Mouse (Mus musculus): ENCODE data around the gene Rprml. TPM values are rescaled to one million over a fixed set of nuclear protein-coding genes. Genes with fewer than 3 reads are reported as not detected.

Rprml gene
- polyA plus RNA-seq, 1 experiment from 2014 or later = 0.51 TPM

DNA sequence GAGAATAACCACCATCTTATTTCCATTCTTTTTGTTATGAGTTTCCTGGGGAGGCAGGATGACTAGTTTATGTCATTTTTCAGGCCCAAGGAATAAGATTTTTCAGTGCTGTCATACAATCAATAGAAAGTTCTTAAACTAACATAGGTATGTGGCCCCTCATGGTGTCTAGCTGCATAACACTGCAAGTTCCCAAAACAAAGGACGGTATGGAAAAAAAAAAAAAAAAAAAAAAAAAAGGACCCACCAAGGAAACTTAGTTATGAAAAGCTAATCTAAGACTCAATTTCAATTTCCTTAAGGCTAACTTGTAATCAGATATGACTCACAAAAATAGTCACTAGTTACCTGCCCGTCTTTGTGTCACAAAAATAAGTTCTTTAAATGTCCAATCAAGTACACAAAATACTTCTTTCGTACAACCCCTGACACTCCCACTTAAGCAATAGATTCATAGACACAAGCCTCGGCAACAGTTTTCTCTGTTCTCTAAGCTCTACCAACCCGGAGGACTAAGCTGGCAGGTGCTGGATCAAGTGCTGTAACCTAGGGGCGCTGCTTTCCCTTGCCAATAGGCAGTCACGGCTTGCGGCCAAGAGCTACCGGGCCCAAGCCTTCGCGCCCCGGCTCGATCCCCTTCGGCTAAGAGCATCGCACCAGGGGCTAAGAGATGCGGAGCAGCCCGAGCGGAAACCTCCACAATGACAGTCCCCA lies 47.6 kb downstream of the Rprml start:
- no peaks in the 10 kb centered on the region for H3K27me3 ChIP-seq (replicated peaks)
- H3K27ac ChIP-seq (replicated peaks) = peak overlapping the region; percentile 100
- WGBS = 2% methylated on average over 18 of the region's 18 CpGs
- peaks cover 31% of the 10 kb centered on the region for H3K4me1 ChIP-seq
- H3K9me3 ChIP-seq (replicated peaks) = no peaks in the 10 kb centered on the region
- H3K9ac ChIP-seq (replicated peaks) = peak overlapping the region; percentile 93
- H3K36me3 ChIP-seq = no peaks in the 10 kb centered on the region
- peak overlapping the region; percentile 63 for H3K4me2 ChIP-seq
- H3K4me3 ChIP-seq (replicated peaks) = peak overlapping the region; percentile 98
- peak; percentile 68 for ATAC-seq (ENCODE audit: low FRiP score)

DNA sequence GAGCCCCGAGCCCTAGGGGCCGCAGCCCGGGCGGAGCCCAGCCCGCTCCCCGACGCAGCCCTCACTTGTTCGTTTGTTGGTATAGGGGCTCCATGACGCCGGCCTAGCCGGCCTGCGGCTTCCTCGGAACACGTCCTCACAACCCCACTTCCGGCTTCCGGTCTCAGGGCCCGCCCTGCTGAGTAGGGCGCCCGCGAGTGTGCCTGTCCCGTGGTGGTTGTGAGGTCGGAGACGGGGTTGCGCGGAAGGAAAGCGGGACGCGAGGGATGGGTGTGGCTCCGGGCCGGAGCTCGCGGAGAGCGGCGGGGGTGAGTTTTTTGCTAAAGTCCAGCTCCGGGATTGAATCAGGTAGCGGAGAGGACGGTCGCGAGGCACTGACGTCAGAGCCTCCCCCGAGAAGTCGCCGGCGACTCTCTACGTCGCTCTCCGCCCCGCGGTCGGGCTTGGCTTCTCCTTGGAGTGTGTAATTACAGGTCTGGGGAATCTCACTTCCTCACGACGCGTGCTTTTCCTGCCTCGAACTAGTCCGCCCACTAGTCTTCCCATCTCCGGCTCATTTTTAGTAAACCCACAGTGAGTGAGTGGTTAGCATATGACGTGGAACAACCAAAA lies 48.3 kb downstream of the Rprml start, which contains the start of gene Gosr2:
Gene Gosr2 (minus strand): TSS at position 334 of the 612 bp plus-strand sequence.
- Histone ChIP-seq H3K9ac (replicated peaks) (peak within 1 kb of the TSS; percentile 93), H3K9me3 (replicated peaks) (no peaks in the 10 kb centered on the region), H3K36me3 (no peaks in the 10 kb centered on the region; the same call in 1 of the 2 replicates), H3K4me2 (peak within 1 kb of the TSS; percentile 63), H3K27ac (replicated peaks) (peak within 1 kb of the TSS; percentile 100), H3K4me1 (peaks cover 31% of the 10 kb centered on the region), H3K4me3 (replicated peaks) (peak within 1 kb of the TSS; percentile 98), H3K27me3 (replicated peaks) (no peaks in the 10 kb centered on the region)
- ATAC-seq (ENCODE audit: low FRiP score) = peak; percentile 98
- under 1% methylated on average over 57 of the region's 57 CpGs for WGBS

DNA sequence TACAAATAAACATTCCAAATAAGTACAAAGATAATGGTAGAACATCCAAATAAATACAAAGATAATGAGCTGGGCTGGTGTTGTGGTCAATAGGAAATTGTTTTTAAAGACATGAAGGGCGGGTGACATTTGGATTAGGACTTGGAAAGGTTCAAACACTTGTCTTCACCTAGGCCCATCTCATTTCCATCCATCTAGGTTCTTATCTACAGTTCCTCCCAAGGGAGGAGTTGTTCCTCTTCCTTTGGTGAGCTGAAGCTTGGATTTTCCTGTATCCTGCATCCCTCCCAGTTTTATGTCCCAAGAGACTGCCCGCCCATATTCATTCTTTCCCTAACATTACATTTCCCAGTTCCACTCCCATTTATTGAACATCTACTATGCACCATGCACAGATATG lies 48.9 kb downstream of the Rprml start:
- H3K9me3 ChIP-seq (replicated peaks) = no peaks in the 10 kb centered on the region
- WGBS = 86% methylated on average over 2 of the region's 2 CpGs
- peak overlapping the region; percentile 93 for H3K9ac ChIP-seq (replicated peaks)
- H3K27me3 ChIP-seq (replicated peaks) = no peaks in the 10 kb centered on the region
- peak overlapping the region; percentile 98 for H3K4me3 ChIP-seq (replicated peaks)
- ATAC-seq (ENCODE audit: low FRiP score) = no peak
- no peaks in the 10 kb centered on the region; the same call in 1 of the 2 replicates for H3K36me3 ChIP-seq
- H3K4me2 ChIP-seq = peak overlapping the region; percentile 63
- peak overlapping the region; percentile 100 for H3K27ac ChIP-seq (replicated peaks)
- H3K4me1 ChIP-seq = peaks cover 31% of the 10 kb centered on the region

Other genes starting within 250 kb of the Rprml start
- gene Plekhm1, start 236.9 kb upstream of the Rprml start, polyA plus RNA-seq (2015; fragmentation: Nextera tagmentation; extraction: Ambion mirVana) = 8.2 and 8.9 TPM in 2 replicates
- gene Lrrc37a, start 145.0 kb upstream of the Rprml start, polyA plus RNA-seq (2015; fragmentation: Nextera tagmentation; extraction: Ambion mirVana) = not detected in 2 replicates
- not detected in 2 replicates for gene Gm884, start 28.4 kb upstream of the Rprml start, polyA plus RNA-seq (2015; fragmentation: Nextera tagmentation; extraction: Ambion mirVana)
- not detected in 2 replicates for gene Lyzl6, start 10.7 kb upstream of the Rprml start, polyA plus RNA-seq (2015; fragmentation: Nextera tagmentation; extraction: Ambion mirVana)
- gene Gosr2, start 48.3 kb downstream of the Rprml start, polyA plus RNA-seq (2015; fragmentation: Nextera tagmentation; extraction: Ambion mirVana) = 80.7 and 84.0 TPM in 2 replicates
- gene Wnt9b, start 100.3 kb downstream of the Rprml start, polyA plus RNA-seq (2015; fragmentation: Nextera tagmentation; extraction: Ambion mirVana) = 0.14 and 0.18 TPM in 2 replicates
- 6.7 and 9.0 TPM in 2 replicates for gene Wnt3, start 124.6 kb downstream of the Rprml start, polyA plus RNA-seq (2015; fragmentation: Nextera tagmentation; extraction: Ambion mirVana)

All from neural tube, embryonic 15.5 days (tissue).